Mouse (Mus musculus) neural tube, embryonic 14.5 days (tissue): ENCODE measurements around the gene Vps53. TPM values are rescaled to one million over a fixed set of nuclear protein-coding genes. Genes with fewer than 3 reads are reported as not detected.

Experiments
- ATAC-seq: fragments of 200-750 bp; cut with Nextera tagmentation; 2 replicates; pipeline ENCODE4 v1.8.0; 2017; ENCODE audit warnings: low read depth, mild to moderate bottlenecking, moderate TSS enrichment, moderate library complexity
- H3K27ac ChIP-seq: fragments of 300-500 bp; sonication (generic); 2 replicates; pipeline ENCODE4 v1.5.1; 2014; ENCODE audit warnings: low read depth, mild to moderate bottlenecking, control low read depth, low read length, moderate library complexity, mixed read lengths
- H3K27me3 ChIP-seq: fragments of 300-500 bp; sonication (generic); 2 replicates; pipeline ENCODE4 v1.6.1; 2014; ENCODE audit warnings: low read length; ENCODE audit not compliant: control insufficient read depth, insufficient read depth
- H3K36me3 ChIP-seq: fragments of 300-500 bp; sonication (generic); 2 replicates; pipeline ENCODE4 v1.6.1; 2014; ENCODE audit warnings: low read length, mixed read lengths; ENCODE audit not compliant: control insufficient read depth, insufficient read depth
- H3K4me1 ChIP-seq: fragments of 300-500 bp; sonication (generic); 2 replicates; pipeline ENCODE4 v1.6.1; 2014; ENCODE audit warnings: low read length; ENCODE audit not compliant: control insufficient read depth, insufficient read depth
- H3K4me2 ChIP-seq: fragments of 300-500 bp; sonication (generic); 2 replicates; pipeline ENCODE4 v1.6.1; 2014; ENCODE audit warnings: mild to moderate bottlenecking, low read depth, low read length, control low read depth
- H3K4me3 ChIP-seq: fragments of 300-500 bp; sonication (generic); 2 replicates; pipeline ENCODE4 v1.5.1; 2014; ENCODE audit warnings: low read depth, low read length, control low read depth, mixed read lengths
- H3K9ac ChIP-seq: fragments of 300-500 bp; sonication (generic); replicated peaks from 2 replicates; pipeline ENCODE4 v1.6.1; 2014; ENCODE audit warnings: low read depth, mild to moderate bottlenecking, control low read depth, low read length, mixed read lengths
- H3K9me3 ChIP-seq: fragments of 300-500 bp; sonication (generic); 2 replicates; pipeline ENCODE4 v1.6.1; 2016; ENCODE audit warnings: low read length; ENCODE audit not compliant: control insufficient read depth
- WGBS: fragments of 180-500 bp; shearing (Covaris S2); extraction: QIAGEN DNeasy Blood & Tissue Kit; methylation state at CpG from one replicate; pipeline ENCODE4 v1.1.7; 2014; 5-methylcytosine and 5-hydroxymethylcytosine counted together
- polyA plus RNA-seq: library from polyadenylated mRNA; unstranded; fragments of >200 nt; fragmentation: Nextera tagmentation; extraction: Ambion mirVana; gene quantifications from 2 replicates; pipeline ENCODE4 v1.2.1, GENCODE M21; 2014

Vps53 gene
- polyA plus RNA-seq = 71.0 and 72.8 TPM in 2 replicates

DNA sequence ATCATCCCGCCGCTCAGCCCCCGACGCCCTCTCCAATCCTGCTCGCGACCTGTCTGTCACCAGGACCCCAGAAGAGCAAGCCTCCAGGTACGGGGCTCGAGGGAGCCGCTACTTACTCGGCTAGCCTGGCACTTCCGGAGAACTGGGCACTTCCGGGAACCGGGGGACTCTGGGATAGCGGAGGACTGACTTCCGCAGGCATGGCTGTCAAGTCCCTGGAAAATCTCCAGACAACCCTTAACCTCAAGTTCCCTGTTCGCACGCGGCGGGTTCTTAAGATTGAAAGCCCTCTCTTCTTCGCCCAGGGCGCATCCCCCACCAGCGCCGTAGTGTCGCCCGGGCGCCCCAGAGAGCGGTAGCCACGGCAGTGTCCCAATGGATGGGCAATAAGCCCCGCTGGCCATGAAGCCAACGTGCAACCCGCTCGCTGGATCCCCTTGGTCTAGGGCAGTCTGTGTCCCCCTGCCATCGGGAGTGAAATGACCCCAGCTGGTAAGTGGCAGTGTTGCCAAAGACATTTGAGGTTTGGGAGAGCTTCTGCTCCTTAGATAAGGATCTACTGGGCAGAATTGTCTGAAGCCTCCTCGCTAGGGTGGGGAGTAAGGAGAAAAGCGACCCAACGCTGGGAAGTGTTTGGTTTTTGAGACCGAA lies at the start of gene Vps53, which contains the start of gene Fam57a:
Vps53 (minus strand) TSS at position 153 of the 651 bp plus-strand sequence.
Fam57a (plus strand) TSS at position 177 of the 651 bp plus-strand sequence.
- Histone ChIP-seq H3K9ac (peak within 1 kb of the TSS; percentile 54), H3K27me3 (no peaks in the 10 kb centered on the region), H3K27ac (peak within 1 kb of the TSS; percentile 69), H3K36me3 (peaks cover 3% of the 10 kb centered on the region; the same call in 1 of the 2 replicates), H3K4me1 (peaks cover 7% of the 10 kb centered on the region; the same call in 1 of the 2 replicates), H3K4me3 (peak within 1 kb of the TSS; percentile 88), H3K9me3 (no peaks in the 10 kb centered on the region), H3K4me2 (peak within 1 kb of the TSS; percentile 65)
- ATAC-seq = peak; percentile 92
- under 1% methylated on average over 37 of the region's 37 CpGs for WGBS

DNA sequence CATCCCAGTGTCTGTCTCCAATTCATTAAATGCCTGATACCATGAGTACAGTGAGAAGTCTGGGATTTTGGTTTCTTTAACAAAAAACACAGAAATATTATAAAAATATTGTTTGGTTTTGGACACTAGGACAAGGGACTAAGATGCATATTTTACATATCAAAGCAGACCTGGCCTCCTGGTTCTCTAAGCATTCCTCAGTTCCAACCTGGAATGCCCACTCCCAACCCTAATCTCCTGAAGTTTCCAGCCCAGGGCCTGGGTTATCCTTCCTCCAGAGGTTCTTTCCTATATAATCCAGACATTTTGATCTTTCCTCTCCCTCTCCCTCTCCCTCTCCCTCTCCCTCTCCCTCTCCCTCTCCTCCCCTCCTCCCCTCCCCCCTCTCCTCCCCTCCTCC lies 45.6 kb upstream of the Vps53 start:
- Histone ChIP-seq H3K9ac (no peak overlapping the region), H3K4me1 (no peaks in the 10 kb centered on the region), H3K27ac (no peak overlapping the region), H3K9me3 (no peaks in the 10 kb centered on the region), H3K36me3 (peaks cover 32% of the 10 kb centered on the region; the same call in 1 of the 2 replicates), H3K27me3 (no peaks in the 10 kb centered on the region), H3K4me2 (no peak overlapping the region), H3K4me3 (no peak overlapping the region)
- no peak for ATAC-seq

DNA sequence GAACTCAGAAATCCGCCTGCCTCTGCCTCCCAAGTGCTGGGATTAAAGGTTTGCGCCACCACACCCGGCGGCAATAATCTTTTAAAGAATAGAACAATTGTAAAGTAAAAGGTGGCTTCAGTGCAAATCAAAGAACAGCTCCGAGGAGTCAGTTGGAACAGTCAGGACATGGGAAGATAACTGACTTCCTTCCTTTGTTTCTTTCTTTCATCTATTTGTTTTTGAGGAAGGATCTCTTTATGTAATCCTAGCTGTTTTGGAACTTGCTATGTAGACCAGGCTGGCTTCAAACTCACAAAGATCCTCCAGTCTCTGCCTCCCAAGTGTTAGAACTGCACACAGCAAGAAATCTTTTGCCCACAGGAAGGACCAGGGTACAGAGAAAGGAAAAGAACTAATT lies 45.2 kb upstream of the Vps53 start:
- Histone ChIP-seq H3K4me1 (no peaks in the 10 kb centered on the region), H3K9me3 (no peaks in the 10 kb centered on the region), H3K4me2 (no peak overlapping the region), H3K27ac (no peak overlapping the region), H3K27me3 (no peaks in the 10 kb centered on the region), H3K9ac (no peak overlapping the region), H3K4me3 (no peak overlapping the region), H3K36me3 (peaks cover 32% of the 10 kb centered on the region; the same call in 1 of the 2 replicates)
- ATAC-seq = no peak
- 95% methylated on average over 5 of the region's 5 CpGs for WGBS

DNA sequence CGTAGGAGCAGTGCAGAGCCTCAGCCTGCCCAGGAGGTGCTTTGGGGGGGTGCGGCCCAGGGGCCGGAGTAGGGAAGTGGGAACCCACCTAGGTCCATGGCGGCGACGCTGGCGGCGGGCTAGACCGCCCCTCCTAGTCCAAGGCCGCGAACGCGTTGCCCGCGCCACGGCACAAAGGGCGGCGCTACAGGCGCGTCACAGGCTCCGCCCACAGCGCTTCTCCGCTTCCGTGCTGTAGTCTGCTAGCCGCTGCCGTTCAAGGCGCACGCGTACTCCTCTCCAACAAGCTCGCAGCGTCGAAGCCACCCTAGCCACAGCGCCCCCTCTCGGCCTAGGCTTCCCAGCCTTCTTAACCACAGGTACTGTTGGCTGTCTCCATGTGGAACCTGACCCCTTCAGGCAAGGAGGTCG lies 37.9 kb upstream of the Vps53 start, which contains the start of the genes Dbil5 and Gemin4:
Dbil5 (plus strand) TSS at position 219 of the 411 bp plus-strand sequence.
Gemin4 (minus strand) TSS at position 275 of the 411 bp plus-strand sequence.
- Histone ChIP-seq H3K9ac (peak within 1 kb of the TSS; percentile 82), H3K4me2 (peak within 1 kb of the TSS; percentile 85), H3K4me3 (peak within 1 kb of the TSS; percentile 80), H3K9me3 (no peaks in the 10 kb centered on the region), H3K27me3 (no peaks in the 10 kb centered on the region), H3K4me1 (peaks cover 8% of the 10 kb centered on the region; the same call in 1 of the 2 replicates), H3K36me3 (peaks cover 25% of the 10 kb centered on the region), H3K27ac (peak within 1 kb of the TSS; percentile 92)
- ATAC-seq = peak; percentile 99
- under 1% methylated on average over 28 of the region's 35 CpGs for WGBS

DNA sequence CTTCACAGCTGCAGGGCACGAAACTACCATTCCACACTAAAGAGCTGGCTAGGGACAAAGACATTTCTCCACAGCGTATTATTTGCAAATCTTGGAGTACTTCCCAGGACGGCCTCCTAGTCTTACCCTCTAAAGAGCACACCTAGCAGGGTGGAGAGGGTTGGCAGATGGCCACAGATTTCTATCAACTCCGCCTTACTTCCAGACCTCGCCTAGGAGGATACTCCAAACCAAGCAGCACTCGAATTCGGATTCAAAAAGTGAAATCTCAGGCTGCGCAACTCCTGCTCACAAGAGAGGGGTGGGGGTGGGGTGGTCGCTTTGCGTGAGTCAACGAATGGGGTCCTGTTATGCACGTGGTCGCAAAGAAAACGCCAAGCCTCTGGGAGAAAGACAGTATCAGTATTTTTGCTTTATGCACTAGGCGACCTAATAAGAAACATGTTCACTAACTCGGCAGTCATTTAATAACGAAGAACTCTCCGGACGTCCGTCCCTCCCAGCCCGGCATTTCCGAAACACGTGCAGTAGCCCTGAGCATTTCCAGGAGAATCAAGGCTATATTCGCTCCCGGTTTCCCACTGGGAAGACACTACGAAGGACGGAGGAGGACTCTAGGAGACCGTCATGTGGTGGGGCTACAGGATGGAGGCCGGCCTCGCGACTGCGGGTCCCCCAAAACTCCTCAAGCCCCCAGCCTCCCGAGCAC lies 37.4 kb upstream of the Vps53 start:
- Histone ChIP-seq H3K27ac (peak overlapping the region; percentile 92), H3K27me3 (no peaks in the 10 kb centered on the region), H3K4me3 (peak overlapping the region; percentile 80), H3K9ac (peak overlapping the region; percentile 82), H3K4me2 (peak overlapping the region; percentile 85), H3K9me3 (no peaks in the 10 kb centered on the region), H3K36me3 (peaks cover 23% of the 10 kb centered on the region), H3K4me1 (peaks cover 8% of the 10 kb centered on the region; the same call in 1 of the 2 replicates)
- ATAC-seq = peak; percentile 62
- 3% methylated on average over 33 of the region's 33 CpGs for WGBS

DNA sequence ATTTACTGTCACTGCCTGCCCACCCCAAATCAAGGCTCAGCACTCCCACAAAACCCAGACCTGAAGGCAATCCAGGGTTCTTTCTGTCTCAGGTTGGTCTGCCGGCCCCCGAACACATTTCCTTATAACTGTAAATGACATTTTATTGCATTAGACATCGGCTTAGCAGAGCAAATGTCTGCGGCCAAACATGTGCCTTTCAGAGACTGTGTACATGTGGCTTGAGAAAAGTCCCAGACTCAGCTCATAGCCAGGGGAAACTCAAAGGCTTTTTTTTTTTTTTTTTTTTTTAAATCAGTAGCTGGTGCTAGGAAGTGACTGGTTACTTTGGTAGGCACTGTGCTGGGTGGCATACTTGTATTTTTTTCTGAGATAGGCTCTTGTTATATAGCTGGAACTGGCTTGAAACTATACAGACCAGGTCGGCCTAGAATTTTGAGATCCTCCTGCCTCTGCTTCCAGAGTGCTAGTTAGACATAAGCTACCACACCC lies 36.6 kb upstream of the Vps53 start:
- no peak for ATAC-seq
- Histone ChIP-seq H3K9ac (no peak overlapping the region), H3K4me3 (no peak overlapping the region)

DNA sequence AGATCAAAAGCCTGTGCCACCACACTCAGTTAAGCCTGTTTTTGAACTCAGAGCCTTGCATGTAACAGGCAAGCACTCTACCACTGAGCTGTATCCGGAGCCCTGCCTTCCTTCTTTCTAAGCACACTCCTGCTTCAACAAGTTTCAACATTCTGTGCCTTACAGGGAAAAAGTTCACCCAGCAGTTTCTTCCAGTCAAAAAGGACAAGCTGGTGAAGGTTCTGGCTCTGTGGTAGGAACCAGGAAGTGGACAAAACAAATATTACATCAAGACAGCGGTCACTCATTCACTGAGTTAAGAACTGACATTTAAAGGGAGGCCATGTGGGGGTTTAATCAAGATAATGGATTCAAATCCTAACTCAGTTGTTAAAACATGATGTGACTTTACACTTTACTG lies 35.6 kb upstream of the Vps53 start:
- H3K27ac ChIP-seq = no peak overlapping the region
- H3K9ac ChIP-seq = no peak overlapping the region
- peaks cover 8% of the 10 kb centered on the region; the same call in 1 of the 2 replicates for H3K4me1 ChIP-seq
- H3K4me2 ChIP-seq = no peak overlapping the region
- H3K36me3 ChIP-seq = peaks cover 12% of the 10 kb centered on the region; the same call in 1 of the 2 replicates
- no peak for ATAC-seq
- no peaks in the 10 kb centered on the region for H3K9me3 ChIP-seq
- WGBS = 100% methylated on average over 2 of the region's 2 CpGs
- H3K27me3 ChIP-seq = no peaks in the 10 kb centered on the region
- no peak overlapping the region for H3K4me3 ChIP-seq

More for the DNA sequence above, 36.6 kb upstream of the Vps53 start:
- Histone ChIP-seq H3K27me3 (no peaks in the 10 kb centered on the region), H3K4me1 (peaks cover 8% of the 10 kb centered on the region; the same call in 1 of the 2 replicates), H3K4me2 (peak overlapping the region; percentile 85; the same call in 1 of the 2 replicates), H3K36me3 (peaks cover 15% of the 10 kb centered on the region), H3K9me3 (no peaks in the 10 kb centered on the region), H3K27ac (no peak overlapping the region)
- WGBS = 95% methylated on average over 5 of the region's 5 CpGs

DNA sequence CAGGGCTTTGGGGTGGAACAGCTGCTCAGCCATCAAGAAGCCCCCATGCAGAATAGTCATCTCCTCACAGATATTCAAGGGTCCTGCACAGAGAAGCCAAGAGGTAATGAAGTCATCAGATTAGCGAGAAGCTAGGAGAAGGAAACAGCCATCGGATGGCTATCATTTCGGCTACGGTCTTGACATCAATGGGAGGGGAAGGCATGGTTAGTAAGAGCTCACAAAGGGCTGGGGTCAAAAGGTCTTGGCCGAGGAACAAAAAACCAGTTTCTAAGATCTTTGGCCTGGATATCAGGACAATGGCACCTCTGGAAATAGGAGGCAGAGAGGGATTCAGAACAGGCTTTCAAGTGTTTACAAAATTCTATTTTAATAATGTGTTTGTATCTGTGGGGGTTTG lies 34.4 kb upstream of the Vps53 start:
- ATAC-seq = no peak
- Histone ChIP-seq H3K27ac (no peak overlapping the region), H3K9me3 (no peaks in the 10 kb centered on the region), H3K4me1 (peaks cover 8% of the 10 kb centered on the region; the same call in 1 of the 2 replicates), H3K4me3 (no peak overlapping the region), H3K9ac (no peak overlapping the region), H3K27me3 (no peaks in the 10 kb centered on the region), H3K4me2 (no peak overlapping the region), H3K36me3 (peaks cover 14% of the 10 kb centered on the region)
- WGBS = 20% methylated on average over 5 of the region's 5 CpGs
